Mouse (Mus musculus) forelimb bud, embryonic 11.5 days (tissue): Measurements from ENCODE around the gene Slc7a8.
"Not testable (repeated sequence)": the region's sequence is repeated elsewhere in the genome, so short reads cannot be mapped to it uniquely, and the experiment has no call there.

ENCODE experiments used
- DNase-seq: peaks from one replicate; pipeline ENCODE4 v3.0.0-alpha.2; 2012; ENCODE audit warnings: low read depth, low spot score

Gene Slc7a8

DNA sequence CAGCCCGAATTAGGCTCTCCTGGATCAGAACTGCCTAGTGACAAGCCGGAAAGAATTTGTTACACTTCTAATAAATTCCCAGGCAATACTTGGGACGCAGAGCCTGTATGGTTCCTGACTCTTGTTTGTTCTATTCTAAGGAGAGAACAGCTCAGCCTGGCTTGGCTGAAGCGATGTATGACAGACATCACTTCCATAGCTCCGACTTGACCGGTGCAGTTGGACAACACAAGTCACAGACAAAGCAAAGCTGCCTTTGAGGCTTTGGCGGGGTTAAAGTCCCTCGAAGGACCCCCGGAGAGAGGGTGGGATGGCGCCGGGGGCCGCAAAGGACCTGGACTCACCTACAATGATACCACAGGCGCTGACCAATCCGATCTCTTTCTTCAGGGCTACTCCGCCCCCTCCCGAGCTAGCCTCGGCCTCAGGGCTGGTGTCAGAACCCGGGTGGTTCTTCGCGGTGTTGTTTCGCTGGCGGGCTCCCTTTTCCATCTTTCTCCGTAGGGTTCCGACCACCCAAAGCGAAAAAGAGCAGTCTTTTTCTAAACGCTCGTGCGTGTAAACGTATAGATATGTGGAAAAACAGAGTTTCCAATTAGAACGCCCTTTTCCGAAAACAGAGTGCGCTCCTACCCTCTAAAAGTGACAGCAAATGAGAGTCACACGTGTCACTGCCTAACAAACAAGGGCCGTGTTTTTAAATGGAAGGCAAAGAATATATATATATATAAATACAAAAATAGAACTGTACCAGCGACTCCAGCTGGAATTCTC, 723 bp downstream of the Slc7a8 start:
- no peak for DNase-seq

DNA sequence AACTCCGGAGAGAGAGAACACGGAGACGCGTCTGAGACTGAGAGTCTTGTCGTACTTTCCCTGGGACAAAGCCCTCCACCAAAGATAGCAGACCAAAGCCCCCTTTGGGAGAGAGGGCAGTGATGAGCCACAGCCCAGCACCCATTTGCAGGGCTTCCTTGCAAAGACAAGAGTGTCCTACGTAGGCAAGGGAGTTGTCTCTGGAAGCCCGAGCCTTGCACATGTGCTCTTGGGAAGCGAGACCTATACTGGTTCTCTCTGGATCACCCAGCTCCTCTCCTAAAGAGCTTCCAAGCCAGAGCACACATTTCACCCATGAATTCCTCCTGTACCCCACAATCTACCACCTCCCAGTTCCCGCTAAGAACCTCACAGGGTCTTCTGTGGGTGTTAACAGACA, 1.7 kb downstream of the Slc7a8 start:
- DNase-seq, result no peak

DNA sequence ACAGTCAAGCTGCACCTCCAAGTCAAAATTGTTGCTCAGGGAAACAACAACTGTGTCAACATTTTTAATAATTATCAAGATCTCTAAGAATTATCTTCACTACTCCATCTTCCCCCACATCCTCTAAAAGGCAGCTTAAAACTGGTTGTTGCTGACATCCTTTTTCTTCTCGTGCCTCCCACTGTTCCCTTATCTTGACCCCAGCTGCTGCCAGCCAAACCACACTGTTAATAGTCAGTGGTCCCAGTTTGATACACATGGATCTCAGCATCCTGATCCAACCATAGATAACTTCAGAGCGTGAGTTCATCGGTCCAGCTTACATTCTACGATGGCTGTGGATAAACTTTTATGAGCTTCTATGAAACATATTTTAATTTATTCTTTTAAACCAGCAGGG, 3.9 kb downstream of the Slc7a8 start:
- DNase-seq, result no peak

DNA sequence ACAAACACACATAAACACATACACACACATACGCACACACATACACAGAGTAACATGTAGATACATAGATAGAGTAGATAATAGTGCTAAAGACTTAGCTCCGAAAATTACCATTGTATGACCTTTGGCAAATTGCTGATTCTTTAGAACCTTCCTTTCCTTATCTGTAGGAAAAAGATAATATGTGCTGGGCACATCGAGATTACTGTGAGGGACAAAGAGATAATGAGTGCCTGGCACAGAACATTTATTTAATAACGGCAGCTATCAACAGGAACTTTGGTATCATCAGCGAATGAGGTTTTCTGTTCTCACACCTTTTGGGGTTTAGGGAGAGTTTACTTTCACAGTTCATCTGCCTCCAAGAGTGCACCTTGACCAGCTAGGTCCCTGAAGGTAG, 5.0 kb downstream of the Slc7a8 start:
- no peak for DNase-seq

DNA sequence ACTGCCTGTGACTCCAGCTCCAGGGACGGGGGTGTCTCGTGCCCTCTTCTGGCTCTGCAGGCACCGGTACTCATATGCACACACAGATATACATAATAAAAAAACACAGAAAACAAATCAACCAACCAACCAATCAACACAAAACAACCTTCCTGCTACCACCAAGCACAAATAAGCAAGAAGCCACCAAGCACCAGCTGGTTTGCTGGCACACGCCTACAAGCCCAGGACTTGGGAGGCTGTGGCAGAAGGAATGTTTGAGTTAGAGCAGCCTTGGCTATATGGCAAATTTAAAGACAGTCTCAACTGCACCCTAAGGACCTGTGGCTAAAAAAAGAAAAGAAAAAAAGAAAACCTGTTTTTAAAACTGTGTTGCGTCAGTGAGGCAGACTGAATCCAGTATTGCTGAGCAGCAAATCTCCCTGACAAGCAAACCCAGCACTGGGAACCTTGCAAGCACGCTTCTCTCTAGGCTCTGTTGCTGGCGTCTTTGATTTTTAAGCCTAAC, 6.2 kb downstream of the Slc7a8 start:
- no peak for DNase-seq

DNA sequence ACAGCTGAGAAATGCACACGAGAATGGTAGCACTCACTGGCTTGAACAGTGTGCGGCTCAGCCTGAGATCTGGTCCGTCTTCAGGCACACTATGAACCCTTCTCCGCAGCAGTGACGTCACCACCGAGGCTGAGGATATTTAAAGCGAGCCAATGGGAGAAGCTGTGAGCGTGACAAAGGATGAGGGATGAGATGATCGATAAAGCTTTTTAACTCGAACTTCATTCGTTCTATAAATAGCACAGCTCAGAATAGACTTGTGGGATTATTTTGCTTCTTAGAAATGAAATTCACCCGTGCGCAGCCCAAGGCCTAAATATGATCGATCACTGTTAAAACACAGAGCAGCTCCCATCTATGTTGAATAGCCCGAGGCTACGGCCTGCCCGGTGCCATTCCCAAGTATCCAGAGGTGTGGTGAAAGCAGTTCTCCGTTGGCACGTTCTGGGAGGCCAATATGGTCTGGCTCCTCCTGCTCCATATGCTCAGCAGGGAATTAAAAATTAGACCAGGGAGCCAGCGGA, 9.4 kb downstream of the Slc7a8 start:
- no peak for DNase-seq

DNA sequence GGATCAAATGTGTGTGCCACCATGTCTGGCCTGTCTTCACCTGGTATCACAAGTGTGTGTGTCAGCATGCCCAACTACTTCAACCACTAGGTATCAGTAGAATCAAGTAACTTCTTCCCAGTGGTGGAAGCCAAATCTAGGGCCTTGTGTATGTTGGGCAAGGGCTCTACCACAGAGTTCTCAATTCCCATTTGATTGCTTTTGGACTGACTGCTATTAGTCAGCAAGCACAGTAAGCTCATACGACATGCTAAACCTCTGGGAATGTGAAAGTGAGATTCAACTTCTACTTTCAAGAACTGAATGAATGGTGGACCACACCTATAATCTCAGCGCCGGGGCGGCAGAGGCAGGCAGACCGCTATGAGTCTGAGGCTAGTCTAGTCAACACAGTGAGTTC, 11.4 kb downstream of the Slc7a8 start:
- no peak for DNase-seq

DNA sequence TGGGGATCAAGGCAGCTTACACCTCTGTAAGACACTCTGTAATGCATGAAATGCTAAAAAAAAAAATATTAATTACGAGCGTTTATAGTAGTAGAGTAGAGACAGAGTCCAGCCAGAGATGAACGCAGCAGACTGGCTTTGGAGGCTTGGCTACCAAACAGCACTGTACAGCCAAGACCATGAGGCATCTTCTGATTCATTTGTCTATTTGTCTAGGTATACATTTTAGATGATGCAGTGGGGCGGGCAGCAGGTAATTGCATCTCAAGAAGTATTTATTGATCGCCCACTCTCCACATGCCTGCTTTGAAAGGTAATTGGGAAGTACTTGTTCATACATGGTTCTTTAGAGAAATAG, 12.7 kb downstream of the Slc7a8 start:
- no peak for DNase-seq

DNA sequence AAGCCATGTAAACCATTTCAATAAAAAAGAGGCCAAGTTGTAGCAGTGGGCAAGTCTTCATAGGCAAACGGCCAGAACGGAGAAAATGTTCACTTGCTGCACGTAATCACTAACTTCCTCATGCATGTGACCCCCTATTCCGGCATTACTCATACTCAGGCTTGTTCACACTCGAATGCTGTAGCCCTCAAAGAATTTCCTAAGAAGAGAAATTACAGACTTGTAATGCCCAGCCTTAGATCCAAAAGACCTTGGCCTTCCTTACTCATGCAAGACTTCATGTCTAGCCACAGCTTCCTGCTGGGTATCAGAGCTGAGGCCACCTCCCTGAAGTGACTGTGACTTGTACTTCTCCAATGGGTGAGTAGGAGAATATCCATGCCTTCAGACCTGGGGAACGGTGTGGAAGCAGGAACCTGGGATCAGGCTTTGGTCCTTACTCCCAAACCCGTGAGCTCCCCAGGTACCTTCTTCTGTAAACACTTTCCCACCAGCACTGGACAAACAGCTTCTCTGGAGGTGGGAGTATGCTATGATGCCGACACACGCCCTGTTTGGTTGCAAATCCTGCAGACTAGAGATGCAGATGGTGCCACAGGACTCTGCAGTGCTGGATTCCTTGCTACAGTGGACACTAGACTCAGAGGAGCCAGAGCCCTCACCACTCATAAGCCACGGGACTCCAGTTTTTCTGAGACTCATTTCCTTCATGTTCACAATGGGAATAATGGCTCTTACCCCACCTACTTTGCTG, 13.3 kb downstream of the Slc7a8 start:
- DNase-seq, result no peak

DNA sequence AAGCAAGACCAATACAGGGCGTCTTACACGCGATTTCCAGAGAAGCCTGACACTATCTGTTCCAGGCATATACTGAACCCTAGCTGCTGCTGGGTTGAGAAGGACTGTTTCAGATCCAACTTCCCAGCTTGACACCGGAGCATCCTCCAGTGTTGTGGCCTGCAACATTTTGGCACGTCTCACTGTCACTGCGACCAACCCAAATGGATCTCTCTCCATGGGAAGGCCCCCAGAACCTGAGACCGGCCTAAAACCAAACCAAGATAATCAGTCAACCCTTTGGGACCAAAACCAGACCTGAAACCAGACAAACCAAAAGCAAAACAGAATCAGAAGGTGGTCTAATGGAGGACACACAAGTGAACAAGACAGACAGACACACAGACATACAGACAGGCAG, 14.8 kb downstream of the Slc7a8 start:
- not testable (repeated sequence) for DNase-seq

DNA sequence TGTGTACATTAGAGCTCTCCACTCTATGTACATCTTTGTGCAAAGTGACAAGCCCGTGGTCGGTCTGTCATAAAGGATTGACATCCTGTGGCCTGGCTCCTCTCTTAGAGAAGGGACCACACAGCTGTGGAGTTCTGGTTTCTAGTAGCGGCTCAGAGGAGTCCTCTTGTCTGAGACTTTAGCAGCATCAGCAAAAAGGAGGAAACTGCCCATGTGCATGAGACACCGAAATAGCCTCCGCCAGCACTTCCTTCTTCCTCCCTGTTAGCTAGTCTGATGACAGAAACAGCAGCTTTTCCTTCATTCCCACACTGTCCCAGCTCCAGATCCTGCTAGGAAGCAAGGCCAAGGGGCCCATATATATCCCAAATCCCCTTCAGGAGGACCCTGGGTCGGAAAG, 25.4 kb downstream of the Slc7a8 start:
- no peak for DNase-seq

DNA sequence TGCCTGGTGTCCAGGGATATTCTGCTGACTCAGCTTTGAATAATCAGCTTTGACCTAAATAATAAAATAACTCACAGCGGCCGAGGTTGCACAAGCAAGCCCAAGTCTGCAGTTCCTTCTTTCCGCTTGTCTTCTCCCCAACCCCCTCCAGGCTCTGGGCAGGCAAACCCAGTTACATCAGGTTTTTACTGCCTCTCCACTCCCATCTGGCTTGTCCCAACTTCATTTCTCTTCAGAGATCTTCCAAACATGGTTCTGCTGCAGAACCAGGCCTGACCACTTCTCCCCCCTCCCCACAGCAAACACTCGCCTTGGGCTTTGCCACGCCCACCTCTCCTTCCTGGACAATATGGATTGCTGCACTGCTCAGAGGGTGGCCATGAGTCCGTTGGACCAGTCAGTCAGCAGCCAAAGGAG, 27.1 kb downstream of the Slc7a8 start:
- no peak for DNase-seq

DNA sequence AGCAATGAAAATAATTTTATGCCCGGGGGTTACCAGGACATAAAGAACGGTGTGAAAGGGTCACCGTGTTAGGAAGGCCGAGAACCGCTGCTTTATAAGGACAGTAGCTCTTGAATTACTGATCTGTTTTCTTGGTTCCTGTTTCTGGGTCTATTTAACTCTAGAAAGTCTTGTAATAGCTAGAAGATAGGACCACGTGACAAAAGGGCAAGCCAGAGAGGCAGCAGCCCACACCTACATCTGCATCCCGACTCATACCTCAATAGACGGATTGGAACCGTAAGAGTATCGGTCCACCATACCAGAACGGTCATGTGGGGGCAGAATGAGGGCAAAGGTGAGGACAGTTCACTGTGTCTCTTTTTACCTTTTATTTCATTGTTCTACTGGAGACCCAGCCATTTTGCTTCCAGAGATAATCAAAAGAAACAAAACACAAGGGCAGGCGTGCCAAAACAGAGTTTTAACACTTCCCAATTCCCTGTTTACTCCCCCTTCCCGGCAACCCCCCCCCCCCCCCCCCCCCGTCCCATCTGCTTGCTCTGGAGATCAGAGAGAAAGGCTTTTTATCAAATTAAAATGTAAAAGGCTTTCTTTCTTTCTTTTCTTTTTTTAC, 27.7 kb downstream of the Slc7a8 start:
- no peak for DNase-seq

DNA sequence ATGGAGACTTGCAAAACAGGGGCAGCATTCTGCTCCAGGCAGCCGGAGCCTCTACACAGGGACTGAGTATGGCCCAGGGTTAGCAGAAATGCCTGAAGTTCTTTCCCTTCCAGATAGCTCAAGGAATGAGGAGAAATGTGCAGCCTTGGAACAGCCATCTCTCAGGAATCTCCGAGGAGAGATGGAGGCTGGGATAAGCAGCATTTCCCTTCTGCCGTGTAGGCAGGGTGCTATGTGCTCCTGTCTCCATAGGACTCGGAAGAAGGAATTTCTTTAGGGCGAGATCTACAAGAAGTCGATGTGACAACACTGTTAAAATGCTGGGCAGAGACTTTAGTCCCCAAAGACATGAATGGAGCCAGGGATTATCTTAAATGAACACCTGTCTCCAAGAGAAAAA, 28.8 kb downstream of the Slc7a8 start:
- DNase-seq, result no peak

DNA sequence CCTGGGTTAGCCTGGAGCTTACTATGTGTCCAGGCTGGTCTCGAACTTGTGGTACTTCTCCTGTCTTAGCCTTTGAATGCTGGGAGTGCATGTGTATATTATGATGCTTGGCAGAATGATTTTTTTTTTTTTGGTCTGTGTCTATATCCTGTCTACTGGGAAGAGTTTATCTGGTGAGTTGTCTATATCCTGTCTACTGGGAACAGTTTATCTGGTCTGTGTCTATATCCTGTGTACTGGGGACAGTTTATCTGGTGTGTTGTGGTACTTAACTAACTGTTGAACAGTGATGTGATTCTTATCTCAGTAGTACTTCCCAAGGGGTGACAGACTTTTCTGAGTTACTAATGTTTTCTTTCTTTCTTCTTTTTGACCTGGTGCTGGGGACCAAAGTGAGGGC, 30.0 kb downstream of the Slc7a8 start:
- DNase-seq, result no peak

DNA sequence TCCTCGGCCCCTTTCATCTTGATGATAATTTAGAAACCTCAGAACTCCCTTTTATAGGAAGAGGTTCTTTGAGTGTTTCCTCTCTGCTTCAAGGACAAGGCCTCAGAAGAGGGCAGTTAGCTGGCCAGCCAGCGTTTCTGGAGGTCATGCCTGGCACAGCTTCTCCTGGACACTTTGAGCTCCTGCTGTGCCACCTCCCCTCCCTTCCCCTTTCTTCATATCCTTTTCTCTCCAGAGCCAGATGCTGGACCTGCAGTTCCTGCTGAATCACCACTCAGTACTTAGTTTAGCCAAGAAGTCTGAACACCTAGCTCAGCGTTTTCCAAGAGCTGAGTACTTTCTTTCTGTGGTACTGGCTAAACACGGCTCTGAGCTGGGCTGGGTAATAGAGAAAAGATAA, 32.5 kb downstream of the Slc7a8 start:
- DNase-seq, result no peak

DNA sequence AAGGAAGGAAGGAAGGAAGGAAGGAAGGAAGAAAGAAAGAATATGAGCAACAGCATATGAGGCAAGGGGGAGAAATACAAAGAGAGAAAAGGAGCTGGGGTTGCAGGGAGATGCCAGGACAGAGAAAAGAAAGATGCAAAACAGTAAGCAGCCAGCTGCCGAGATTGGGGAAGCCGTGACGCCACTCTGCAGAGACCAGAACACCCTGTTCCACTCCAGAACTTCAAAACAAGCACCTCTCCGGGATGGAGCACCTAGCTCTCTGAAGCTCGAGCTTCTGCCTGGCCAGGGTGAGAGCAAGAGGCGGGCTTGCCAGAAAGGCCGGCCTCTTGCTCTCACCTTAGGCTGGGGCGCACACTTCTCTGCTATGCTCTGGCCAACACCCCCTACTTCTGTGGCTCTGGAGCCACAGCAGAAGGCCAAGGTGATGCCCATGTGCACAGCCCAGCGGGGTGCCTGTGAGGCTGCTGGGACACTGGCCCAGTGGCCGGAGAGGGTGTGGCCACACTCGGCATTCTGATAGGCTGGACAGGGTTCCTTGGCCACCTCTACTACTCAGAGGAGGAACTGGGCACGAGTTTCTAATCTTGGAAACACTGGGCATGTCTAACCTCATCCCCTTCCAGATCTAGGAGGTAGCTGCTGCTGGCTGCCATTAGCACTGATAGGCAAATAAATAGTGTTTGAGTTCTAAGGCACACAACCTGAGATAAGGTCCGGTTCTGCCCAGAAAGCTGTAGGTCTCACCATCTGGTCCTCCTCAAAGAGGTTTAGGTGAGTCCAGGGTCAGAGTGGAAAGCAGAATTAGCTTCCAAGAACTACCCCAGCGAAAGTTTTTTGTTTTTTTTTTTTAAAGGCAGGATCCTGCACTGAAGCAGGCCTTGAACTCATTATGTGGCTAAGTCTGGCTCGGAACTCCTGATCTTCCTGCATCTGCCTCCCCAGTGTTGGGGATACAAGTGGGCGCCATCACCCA, 33.5 kb downstream of the Slc7a8 start:
- no peak for DNase-seq

DNA sequence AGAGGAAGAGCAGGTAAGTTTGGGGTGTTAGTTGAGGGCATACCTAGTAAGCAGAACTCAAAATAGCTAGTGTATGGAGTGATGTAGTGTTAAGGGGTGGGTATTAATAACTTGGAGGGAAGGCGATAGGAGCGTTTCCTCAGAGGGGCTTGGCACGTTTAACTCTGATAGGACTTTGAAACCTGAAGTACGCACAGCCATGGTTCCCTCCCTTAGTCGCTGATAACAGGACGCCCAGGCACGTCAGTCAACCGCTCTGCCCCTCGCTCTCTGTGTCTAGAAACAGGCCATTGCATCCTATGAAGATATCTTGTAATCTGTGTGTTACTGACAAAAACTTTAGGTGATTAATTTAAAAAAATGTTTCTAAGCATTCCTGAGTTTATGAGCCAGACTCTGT, 35.7 kb downstream of the Slc7a8 start:
- DNase-seq, result no peak

DNA sequence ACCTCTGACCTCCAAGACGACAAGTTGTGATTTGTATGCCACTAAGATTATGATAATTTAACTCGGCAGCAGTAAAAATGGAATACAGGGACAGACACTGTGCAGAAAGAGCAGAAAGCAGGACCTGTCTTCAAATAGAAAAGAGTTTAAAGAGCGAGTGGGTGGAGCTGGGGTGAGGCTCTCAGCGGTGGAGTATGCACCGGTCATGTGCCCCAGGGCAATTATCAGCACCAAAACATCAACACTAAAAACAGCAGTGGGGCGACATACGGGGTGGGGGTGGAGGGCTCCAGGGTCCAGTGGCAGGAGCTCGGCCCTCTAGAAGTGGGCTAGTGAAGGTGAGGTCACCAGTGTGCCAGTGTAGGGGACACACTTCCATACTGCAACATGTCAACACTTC, 37.3 kb downstream of the Slc7a8 start:
- DNase-seq, result no peak

DNA sequence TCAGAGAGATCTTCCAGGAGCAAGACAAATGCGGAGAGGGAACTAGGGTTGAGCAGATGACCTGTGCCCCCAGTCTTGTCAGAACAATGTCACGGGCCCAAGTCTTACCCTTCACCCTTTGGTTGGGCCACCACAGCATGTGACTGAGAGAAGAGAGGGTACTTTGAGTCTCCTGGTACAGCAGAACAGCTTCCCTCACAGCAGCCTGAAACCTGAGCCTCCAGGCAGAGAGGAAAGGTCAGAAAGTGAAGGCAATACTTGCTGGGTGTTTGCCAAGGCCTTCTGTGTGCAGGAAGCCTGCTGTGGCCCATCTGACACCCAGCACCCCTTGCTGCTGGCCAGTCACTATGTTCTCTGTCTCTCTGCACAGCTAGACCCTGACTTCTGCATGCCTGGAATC, 39.4 kb downstream of the Slc7a8 start:
- no peak for DNase-seq

DNA sequence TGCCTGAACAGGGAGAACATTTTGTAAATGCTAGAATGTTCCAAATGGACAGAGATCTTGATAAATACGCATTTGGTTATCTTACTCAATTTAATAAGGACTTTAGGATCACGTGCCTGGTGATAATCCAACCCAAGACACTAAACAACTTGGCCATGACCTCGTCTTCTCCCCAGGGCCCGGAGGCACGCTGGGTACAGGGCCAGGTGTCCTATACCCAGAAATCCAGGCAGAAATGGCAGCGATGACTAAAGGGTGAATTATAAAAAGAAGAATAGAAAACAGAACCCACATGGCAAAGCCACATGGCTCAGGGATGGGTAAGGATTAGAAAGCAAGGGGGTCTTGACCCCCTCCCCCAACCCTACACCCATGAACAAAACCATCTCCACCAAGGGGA, 40.0 kb downstream of the Slc7a8 start:
- DNase-seq, result no peak
